ENCODE assay signal across 8 mouse cellular contexts in the genomic region with DNA sequence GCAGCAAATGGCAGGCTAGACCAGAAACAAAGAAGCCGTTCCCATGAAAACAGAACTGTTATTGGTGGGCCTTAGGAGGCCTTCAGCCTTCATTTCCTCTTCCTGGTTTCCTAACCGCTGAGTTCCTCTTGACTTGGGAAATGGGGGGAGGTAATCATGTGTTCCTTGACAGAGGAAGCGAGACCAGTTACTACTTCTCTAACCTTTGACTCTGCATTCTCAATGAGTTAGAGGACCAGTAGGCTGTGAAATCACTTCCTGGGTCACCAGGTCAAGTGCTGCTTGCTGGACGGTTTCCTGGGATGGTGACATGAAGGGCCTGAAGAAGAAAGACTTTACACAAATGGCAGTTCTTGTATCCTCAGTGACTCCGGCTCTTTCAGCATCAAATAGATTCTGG. TPM values are rescaled to one million over a fixed set of nuclear protein-coding genes. Genes with fewer than 3 reads are reported as not detected.
DNase-seq lines count a peak whose midpoint lies in the region; ATAC-seq lines count a peak whose summit lies in the region.

No protein-coding gene starts in this region.

- H3K27me3 ChIP-seq in hindbrain, embryonic 10.5 days (ENCODE audit: insufficient read depth, poor library complexity, severe bottlenecking), result no peaks in the 10 kb centered on the region
- no peaks in the 10 kb centered on the region for H3K27me3 ChIP-seq in hindbrain, embryonic 11.5 days (ENCODE audit: control insufficient read depth, insufficient read depth, low read length)
- H3K27me3 ChIP-seq in embryonic facial prominence, embryonic 15.5 days, result no peaks in the 10 kb centered on the region
- H3K27me3 ChIP-seq in limb, embryonic 10.5 days (ENCODE audit: low read depth, poor library complexity, severe bottlenecking), result no peaks in the 10 kb centered on the region

- 0 out of 2 replicates have a peak overlapping the region, but pooled peaks have one; percentile 4 for H3K27ac ChIP-seq in hindbrain, embryonic 10.5 days
- H3K27ac ChIP-seq in hindbrain, embryonic 11.5 days (ENCODE audit: low read depth, low read length), result no peak overlapping the region
- peak overlapping the region; percentile 74 for H3K27ac ChIP-seq in embryonic facial prominence, embryonic 15.5 days (replicated peaks)
- 0 out of 2 replicates have a peak overlapping the region, but pooled peaks have one; percentile 20 for H3K27ac ChIP-seq in limb, embryonic 10.5 days

- no peak for ATAC-seq in hindbrain, embryonic 11.5 days (ENCODE audit: low FRiP score)
- ATAC-seq in embryonic facial prominence, embryonic 15.5 days (ENCODE audit: insufficient number of reproducible peaks, low FRiP score, low TSS enrichment, low read depth), result no peak
- peak; percentile 13; the same call in 1 of the 2 replicates for ATAC-seq in neutrophil, adult 5-6 weeks (ENCODE audit: extremely low read depth, insufficient number of reproducible peaks, low FRiP score, poor library complexity, severe bottlenecking)

- no peaks in the 10 kb centered on the region for H3K36me3 ChIP-seq in hindbrain, embryonic 10.5 days
- H3K36me3 ChIP-seq in hindbrain, embryonic 11.5 days (ENCODE audit: control insufficient read depth, insufficient read depth, low read length), result no peaks in the 10 kb centered on the region
- no peaks in the 10 kb centered on the region for H3K36me3 ChIP-seq in embryonic facial prominence, embryonic 15.5 days
- no peaks in the 10 kb centered on the region for H3K36me3 ChIP-seq in limb, embryonic 10.5 days

- H3K4me1 ChIP-seq in hindbrain, embryonic 10.5 days (replicated peaks), result peaks cover 17% of the 10 kb centered on the region
- no peaks in the 10 kb centered on the region for H3K4me1 ChIP-seq in hindbrain, embryonic 11.5 days (replicated peaks; ENCODE audit: control insufficient read depth, insufficient read depth, low read length)
- peaks cover 21% of the 10 kb centered on the region for H3K4me1 ChIP-seq in embryonic facial prominence, embryonic 15.5 days
- peaks cover 19% of the 10 kb centered on the region for H3K4me1 ChIP-seq in limb, embryonic 10.5 days

- no peak for DNase-seq in hindbrain, embryonic 10.5 days (ENCODE audit: low spot score)
- no peak for DNase-seq in hindbrain, embryonic 11.5 days (ENCODE audit: low spot score)
- DNase-seq in limb, embryonic 10.5 days (ENCODE audit: low spot score), result no peak
- DNase-seq in urinary bladder, adult 18-20 months (ENCODE audit: low spot score in 2 of 2), result no peak
- DNase-seq in layer of hippocampus, postnatal 10 days (ENCODE audit: low spot score in 2 of 2), result no peak
- no peak for DNase-seq in layer of hippocampus, postnatal 14 days (ENCODE audit: low spot score in 2 of 2)

- no peak overlapping the region for H3K4me2 ChIP-seq in hindbrain, embryonic 11.5 days (replicated peaks; ENCODE audit: low read depth, low read length)
- no peak overlapping the region for H3K4me2 ChIP-seq in embryonic facial prominence, embryonic 15.5 days (replicated peaks)

- H3K4me3 ChIP-seq in hindbrain, embryonic 10.5 days, result no peak overlapping the region
- no peak overlapping the region for H3K4me3 ChIP-seq in hindbrain, embryonic 11.5 days (ENCODE audit: low read depth, low read length)
- H3K4me3 ChIP-seq in embryonic facial prominence, embryonic 15.5 days (replicated peaks), result no peak overlapping the region
- H3K4me3 ChIP-seq in limb, embryonic 10.5 days, result no peak overlapping the region

- H3K9ac ChIP-seq in hindbrain, embryonic 11.5 days (ENCODE audit: low read depth, low read length), result no peak overlapping the region
- no peak overlapping the region for H3K9ac ChIP-seq in embryonic facial prominence, embryonic 15.5 days

- 58% methylated on average over 5 of the region's 5 CpGs for WGBS in hindbrain, embryonic 10.5 days
- 58% methylated on average over 5 of the region's 5 CpGs for WGBS in hindbrain, embryonic 11.5 days
- 71% methylated on average over 5 of the region's 5 CpGs for WGBS in embryonic facial prominence, embryonic 15.5 days
- 59% methylated on average over 5 of the region's 5 CpGs for WGBS in limb, embryonic 10.5 days

- H3K9me3 ChIP-seq in hindbrain, embryonic 10.5 days, result no peaks in the 10 kb centered on the region
- H3K9me3 ChIP-seq in hindbrain, embryonic 11.5 days (ENCODE audit: control insufficient read depth, low read length), result no peaks in the 10 kb centered on the region
- H3K9me3 ChIP-seq in embryonic facial prominence, embryonic 15.5 days (replicated peaks), result no peaks in the 10 kb centered on the region
- H3K9me3 ChIP-seq in limb, embryonic 10.5 days (replicated peaks), result no peaks in the 10 kb centered on the region

RNA-seq across cellular contexts. Expression of a gene that starts 32.1 kb away (rescaled TPM):
- polyA plus RNA-seq in hindbrain, embryonic 10.5 days (2016; fragmentation: Nextera tagmentation; extraction: Ambion mirVana), result 86.4 and 96.7 TPM in 2 replicates
- 102 and 104 TPM in 2 replicates for polyA plus RNA-seq in hindbrain, embryonic 11.5 days (2014; fragmentation: Nextera tagmentation; extraction: Ambion mirVana)
- polyA plus RNA-seq in embryonic facial prominence, embryonic 15.5 days (2015; fragmentation: Nextera tagmentation; extraction: Ambion mirVana), result 61.0 and 68.0 TPM in 2 replicates
- 63.9 and 78.3 TPM in 2 replicates for polyA plus RNA-seq in limb, embryonic 10.5 days (2016; fragmentation: Nextera tagmentation; extraction: Ambion mirVana)
- total RNA-seq in neutrophil, adult 5-6 weeks (2017), result 1.7 and 2.9 TPM in 2 replicates
- total RNA-seq in layer of hippocampus, postnatal 10 days (2021), result 10 to 100 TPM; 92.9 to 96.2 TPM
- 100 to 1,000 TPM in 1 of 2 experiments, 10 to 100 TPM in 1; 90.8 to 106 TPM for total RNA-seq in layer of hippocampus, postnatal 14 days (2021)

RNA-seq across cellular contexts. Expression of a gene that starts 45.0 kb away (rescaled TPM):
- 6.4 and 7.6 TPM in 2 replicates for polyA plus RNA-seq in hindbrain, embryonic 10.5 days (2016; fragmentation: Nextera tagmentation; extraction: Ambion mirVana)
- 5.9 TPM in 2 replicates for polyA plus RNA-seq in hindbrain, embryonic 11.5 days (2014; fragmentation: Nextera tagmentation; extraction: Ambion mirVana)
- polyA plus RNA-seq in embryonic facial prominence, embryonic 15.5 days (2015; fragmentation: Nextera tagmentation; extraction: Ambion mirVana), result 11.1 and 12.0 TPM in 2 replicates
- polyA plus RNA-seq in limb, embryonic 10.5 days (2016; fragmentation: Nextera tagmentation; extraction: Ambion mirVana), result 6.5 and 6.9 TPM in 2 replicates
- total RNA-seq in neutrophil, adult 5-6 weeks (2017), result 1.0 and 1.1 TPM in 2 replicates
- total RNA-seq in layer of hippocampus, postnatal 10 days (2021), result 10 to 100 TPM; 36.2 to 40.1 TPM
- total RNA-seq in layer of hippocampus, postnatal 14 days (2021), result 10 to 100 TPM; 38.0 to 40.2 TPM
